Mouse (Mus musculus) neural tube, embryonic 13.5 days (tissue): ENCODE results near the gene Dnajb14. TPM values are rescaled to one million over a fixed set of nuclear protein-coding genes. Genes with fewer than 3 reads are reported as not detected.

ENCODE experiments used
- ATAC-seq: fragments of 200-750 bp; cut with Nextera tagmentation; 2 replicates; pipeline ENCODE4 v1.8.0; 2017; ENCODE audit warnings: low read depth, mild to moderate bottlenecking, moderate TSS enrichment, moderate library complexity
- H3K27ac ChIP-seq: fragments of 300-500 bp; sonication (generic); replicated peaks from 2 replicates; pipeline ENCODE4 v1.5.1; 2015; ENCODE audit warnings: moderate library complexity, mild to moderate bottlenecking, inconsistent platforms
- H3K27me3 ChIP-seq: fragments of 300-500 bp; sonication (generic); 2 replicates; pipeline ENCODE4 v1.6.1; 2015; ENCODE audit warnings: mild to moderate bottlenecking, inconsistent platforms
- H3K36me3 ChIP-seq: fragments of 300-500 bp; sonication (generic); 2 replicates; pipeline ENCODE4 v1.6.1; 2015; ENCODE audit warnings: mild to moderate bottlenecking, inconsistent platforms
- H3K4me1 ChIP-seq: fragments of 300-500 bp; sonication (generic); replicated peaks from 2 replicates; pipeline ENCODE4 v1.6.1; 2015; ENCODE audit warnings: inconsistent platforms
- H3K4me2 ChIP-seq: fragments of 300-500 bp; sonication (generic); 2 replicates; pipeline ENCODE4 v1.6.1; 2015; ENCODE audit warnings: inconsistent platforms, mild to moderate bottlenecking, moderate library complexity
- H3K4me3 ChIP-seq: fragments of 300-500 bp; sonication (generic); 2 replicates; pipeline ENCODE4 v1.5.1; 2015; ENCODE audit warnings: mild to moderate bottlenecking, inconsistent platforms
- H3K9ac ChIP-seq: fragments of 300-500 bp; sonication (generic); 2 replicates; pipeline ENCODE4 v1.6.1; 2015; ENCODE audit warnings: moderate library complexity, mild to moderate bottlenecking, inconsistent platforms
- H3K9me3 ChIP-seq: fragments of 300-500 bp; sonication (generic); 2 replicates; pipeline ENCODE4 v1.6.1; 2016; ENCODE audit warnings: inconsistent platforms
- WGBS: fragments of 180-500 bp; shearing (Covaris S2); methylation state at CpG from one replicate; pipeline ENCODE4 v1.1.7; 2015; 5-methylcytosine and 5-hydroxymethylcytosine counted together
- polyA plus RNA-seq: library from polyadenylated mRNA; unstranded; fragments of >200 nt; fragmentation: Nextera tagmentation; extraction: Ambion mirVana; gene quantifications from 2 replicates; pipeline ENCODE4 v1.2.1, GENCODE M21; 2015

Dnajb14 gene
- polyA plus RNA-seq, 1 experiment from 2014 or later: 12.9 TPM

- Histone ChIP-seq H3K9ac (peak within 1 kb of the TSS; percentile 94), H3K9me3 (no peaks in the 10 kb centered on the region), H3K27me3 (no peaks in the 10 kb centered on the region), H3K27ac (peak within 1 kb of the TSS; percentile 98), H3K4me3 (peak within 1 kb of the TSS; percentile 86), H3K36me3 (0 out of 2 replicates have a peak, but pooled peaks cover 3% of the 10 kb centered on the region), H3K4me1 (peaks cover 31% of the 10 kb centered on the region), H3K4me2 (peak within 1 kb of the TSS; percentile 65)
- peak; percentile 94 for ATAC-seq
- WGBS: 1% methylated on average over 106 of the region's 115 CpGs
These were observed 3.1 kb upstream of the Dnajb14 start, which contains the start of gene H2afz for GRCm38 (mm10) chr3:137864124-137864987. H2afz (plus strand) TSS chr3:137864487.

- Histone ChIP-seq H3K36me3 (0 out of 2 replicates have a peak, but pooled peaks cover 3% of the 10 kb centered on the region), H3K4me3 (peak overlapping the region; percentile 86), H3K4me2 (peak overlapping the region; percentile 58), H3K9me3 (no peaks in the 10 kb centered on the region), H3K9ac (peak overlapping the region; percentile 94), H3K27ac (peak overlapping the region; percentile 98), H3K27me3 (no peaks in the 10 kb centered on the region), H3K4me1 (peaks cover 34% of the 10 kb centered on the region)
- under 1% methylated on average over 71 of the region's 74 CpGs for WGBS
- ATAC-seq: peak; percentile 40
These were observed 2.2 kb upstream of the Dnajb14 start for GRCm38 (mm10) chr3:137864988-137865982.

DNA sequence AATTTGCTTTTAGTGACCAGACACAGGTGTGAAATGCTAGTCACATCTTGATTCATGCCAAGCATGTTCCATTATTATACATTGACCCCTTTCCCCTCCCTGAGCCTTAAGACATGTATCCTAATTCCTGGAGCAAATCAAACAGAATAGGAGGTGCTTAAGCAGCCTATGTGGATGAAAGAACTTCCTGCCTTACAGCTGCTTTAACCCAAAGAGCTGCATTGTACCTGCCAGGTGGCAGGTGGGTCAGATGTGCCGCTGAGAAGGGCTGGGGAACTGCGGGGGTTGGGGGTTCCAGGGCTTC lies 390 bp upstream of the Dnajb14 start:
- WGBS: 0% methylated on average over 2 of the region's 2 CpGs
- no peak for ATAC-seq

GRCm38 (mm10) chr3:137868094-137868913 lies 829 bp downstream of the Dnajb14 start:
- no peaks in the 10 kb centered on the region for H3K9me3 ChIP-seq
- H3K9ac ChIP-seq: peak overlapping the region; percentile 99
- peaks cover 31% of the 10 kb centered on the region for H3K4me1 ChIP-seq
- no peak for ATAC-seq
- H3K4me3 ChIP-seq: peak overlapping the region; percentile 90
- H3K36me3 ChIP-seq: 0 out of 2 replicates have a peak, but pooled peaks cover 3% of the 10 kb centered on the region
- peak overlapping the region; percentile 99 for H3K27ac ChIP-seq
- no peaks in the 10 kb centered on the region for H3K27me3 ChIP-seq
- 7% methylated on average over 26 of the region's 26 CpGs for WGBS
- H3K4me2 ChIP-seq: peak overlapping the region; percentile 80

More for the DNA sequence above, 390 bp upstream of the Dnajb14 start:
- H3K27me3 ChIP-seq: no peaks in the 10 kb centered on the region
- H3K9me3 ChIP-seq: no peaks in the 10 kb centered on the region
- peak overlapping the region; percentile 90 for H3K4me3 ChIP-seq
- peak overlapping the region; percentile 80 for H3K4me2 ChIP-seq
- H3K4me1 ChIP-seq: peaks cover 34% of the 10 kb centered on the region
- H3K9ac ChIP-seq: peak overlapping the region; percentile 99
- 0 out of 2 replicates have a peak, but pooled peaks cover 3% of the 10 kb centered on the region for H3K36me3 ChIP-seq
- H3K27ac ChIP-seq: peak overlapping the region; percentile 99

DNA sequence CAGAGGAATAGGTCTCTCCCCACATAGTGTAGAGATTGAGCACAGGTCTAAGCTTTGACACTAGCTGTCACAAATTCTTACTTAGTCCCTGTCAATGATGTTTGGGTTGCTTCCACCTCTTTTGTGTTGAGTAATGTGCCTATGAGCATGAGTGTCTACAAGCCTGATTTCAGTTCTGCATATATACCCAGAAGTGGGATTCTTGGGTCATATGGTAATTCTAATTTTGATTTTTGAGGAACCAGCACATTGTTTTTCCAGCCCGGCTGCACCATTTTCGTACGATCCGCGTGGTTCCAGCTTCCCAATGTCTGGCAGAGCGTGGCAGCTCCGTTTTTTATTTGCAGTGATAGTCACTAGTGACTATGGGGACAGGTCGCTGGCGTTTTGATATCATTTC lies 1.9 kb downstream of the Dnajb14 start:
- ATAC-seq: no peak
- Histone ChIP-seq H3K9ac (no peak overlapping the region), H3K4me1 (peaks cover 27% of the 10 kb centered on the region), H3K27me3 (no peaks in the 10 kb centered on the region), H3K27ac (no peak overlapping the region), H3K9me3 (no peaks in the 10 kb centered on the region), H3K4me2 (0 out of 2 replicates have a peak overlapping the region, but pooled peaks have one; percentile 80), H3K4me3 (no peak overlapping the region), H3K36me3 (0 out of 2 replicates have a peak, but pooled peaks cover 3% of the 10 kb centered on the region)
- WGBS: 91% methylated on average over 9 of the region's 9 CpGs

- Histone ChIP-seq H3K36me3 (peaks cover 6% of the 10 kb centered on the region), H3K27ac (no peak overlapping the region), H3K4me3 (no peak overlapping the region), H3K9ac (no peak overlapping the region), H3K4me1 (no peaks in the 10 kb centered on the region), H3K9me3 (no peaks in the 10 kb centered on the region), H3K4me2 (no peak overlapping the region), H3K27me3 (no peaks in the 10 kb centered on the region)
- WGBS: 83% methylated on average over 3 of the region's 3 CpGs
- ATAC-seq: no peak
These were observed 11.8 kb downstream of the Dnajb14 start for GRCm38 (mm10) chr3:137879313-137879712.

DNA sequence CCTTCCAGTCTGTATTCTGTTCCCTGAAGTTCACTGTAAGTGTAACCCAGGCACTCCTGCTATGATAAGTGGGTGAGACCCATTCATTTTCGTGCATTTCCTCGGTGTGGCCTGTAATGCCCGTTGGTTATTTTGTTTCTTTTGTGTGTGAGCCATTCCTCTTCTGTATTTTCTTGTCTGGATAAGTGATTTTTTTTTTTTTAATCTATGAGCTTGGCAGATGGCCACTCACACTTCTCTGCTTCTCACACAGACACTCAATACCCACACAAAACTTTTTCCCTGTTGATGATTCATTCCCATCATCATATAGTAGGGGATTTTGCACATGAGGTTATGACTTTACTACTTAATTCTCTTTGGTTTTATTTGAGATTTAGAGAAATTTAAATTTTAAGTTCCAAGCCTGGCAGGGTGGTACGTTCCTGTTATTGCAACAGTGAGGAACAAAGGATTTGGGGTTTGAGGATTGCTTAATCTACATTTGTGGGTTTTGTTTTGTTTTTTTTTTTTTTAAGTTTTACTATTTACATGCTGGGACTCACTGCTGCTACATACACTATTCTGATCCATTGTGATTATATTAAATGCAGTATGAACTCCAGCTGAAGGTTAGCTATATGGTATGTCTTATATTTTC lies 12.8 kb downstream of the Dnajb14 start:
- Histone ChIP-seq H3K4me3 (no peak overlapping the region), H3K9me3 (no peaks in the 10 kb centered on the region), H3K27ac (no peak overlapping the region), H3K36me3 (peaks cover 6% of the 10 kb centered on the region), H3K9ac (no peak overlapping the region), H3K4me1 (no peaks in the 10 kb centered on the region), H3K4me2 (no peak overlapping the region), H3K27me3 (no peaks in the 10 kb centered on the region)
- ATAC-seq: no peak
- 88% methylated on average over 4 of the region's 4 CpGs for WGBS

DNA sequence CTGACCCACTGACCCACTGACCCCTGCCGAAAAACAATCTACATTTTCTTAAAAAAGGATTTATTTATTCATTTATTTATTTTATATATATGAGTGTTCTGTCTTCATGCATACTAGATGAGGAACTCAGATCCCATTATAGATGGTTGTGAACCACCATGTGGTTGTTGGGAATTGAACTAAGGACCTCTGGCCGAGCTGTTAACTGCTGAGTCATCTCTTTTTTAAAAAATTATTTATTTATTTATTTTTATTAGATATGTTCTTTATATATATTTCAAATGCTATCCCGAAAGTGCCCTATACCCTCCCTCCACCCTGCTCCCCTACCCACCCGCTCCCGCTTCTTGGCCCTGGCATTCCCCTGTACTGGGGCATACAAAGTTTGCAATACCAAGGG lies 13.6 kb downstream of the Dnajb14 start:
- WGBS: 95% methylated on average over 5 of the region's 5 CpGs
- no peak overlapping the region for H3K9ac ChIP-seq
- no peak overlapping the region for H3K4me3 ChIP-seq
- H3K27me3 ChIP-seq: no peaks in the 10 kb centered on the region
- H3K4me2 ChIP-seq: no peak overlapping the region
- ATAC-seq: no peak
- H3K9me3 ChIP-seq: no peaks in the 10 kb centered on the region
- H3K27ac ChIP-seq: no peak overlapping the region
- H3K4me1 ChIP-seq: no peaks in the 10 kb centered on the region
- H3K36me3 ChIP-seq: peaks cover 6% of the 10 kb centered on the region

- no peak for ATAC-seq
- Histone ChIP-seq H3K4me3 (no peak overlapping the region), H3K4me2 (no peak overlapping the region), H3K4me1 (no peaks in the 10 kb centered on the region), H3K36me3 (peaks cover 15% of the 10 kb centered on the region), H3K9ac (no peak overlapping the region), H3K27me3 (no peaks in the 10 kb centered on the region), H3K9me3 (no peaks in the 10 kb centered on the region), H3K27ac (no peak overlapping the region)
- WGBS: 77% methylated on average over 7 of the region's 7 CpGs
These were observed 20.5 kb downstream of the Dnajb14 start for GRCm38 (mm10) chr3:137887961-137888360.

GRCm38 (mm10) chr3:137891089-137891488 lies 23.6 kb downstream of the Dnajb14 start:
- H3K9me3 ChIP-seq: no peaks in the 10 kb centered on the region
- no peak overlapping the region for H3K4me2 ChIP-seq
- peaks cover 1% of the 10 kb centered on the region; the same call in 1 of the 2 replicates for H3K4me1 ChIP-seq
- WGBS: 75% methylated on average over 3 of the region's 3 CpGs
- H3K9ac ChIP-seq: no peak overlapping the region
- H3K4me3 ChIP-seq: no peak overlapping the region
- H3K27ac ChIP-seq: no peak overlapping the region
- H3K27me3 ChIP-seq: no peaks in the 10 kb centered on the region
- H3K36me3 ChIP-seq: peaks cover 34% of the 10 kb centered on the region
- no peak for ATAC-seq

DNA sequence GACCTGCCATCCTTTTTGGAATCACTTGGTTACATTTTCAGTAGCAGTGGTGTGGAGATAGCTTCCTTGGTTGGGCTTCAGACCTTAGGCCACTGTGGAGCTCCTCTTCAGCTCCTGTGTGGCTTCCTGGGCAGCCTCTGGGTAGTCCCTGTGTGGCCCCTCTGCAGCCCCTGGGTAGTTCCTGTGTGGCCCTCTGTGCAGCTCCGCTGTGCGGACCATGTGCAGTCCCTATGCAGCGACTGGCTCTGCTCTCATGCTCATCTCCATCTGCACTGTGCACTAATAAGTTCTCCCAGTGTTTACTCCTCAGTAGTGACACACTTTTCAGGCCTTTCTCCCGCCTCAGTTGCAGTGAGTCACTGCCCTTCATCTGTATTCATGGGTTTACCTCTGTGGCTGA lies 24.6 kb downstream of the Dnajb14 start:
- no peak for ATAC-seq
- H3K9ac ChIP-seq: no peak overlapping the region
- WGBS: 92% methylated on average over 4 of the region's 4 CpGs

More for the DNA sequence above, 24.6 kb downstream of the Dnajb14 start:
- H3K36me3 ChIP-seq: peaks cover 34% of the 10 kb centered on the region
- H3K27me3 ChIP-seq: no peaks in the 10 kb centered on the region
- no peak overlapping the region for H3K27ac ChIP-seq
- H3K4me1 ChIP-seq: peaks cover 5% of the 10 kb centered on the region; the same call in 1 of the 2 replicates
- no peaks in the 10 kb centered on the region for H3K9me3 ChIP-seq
- no peak overlapping the region for H3K4me3 ChIP-seq
- no peak overlapping the region for H3K4me2 ChIP-seq
